Mouse (Mus musculus) stomach, postnatal 0 days (tissue): Measurements from ENCODE around the gene E2f4. TPM values are rescaled to one million over a fixed set of nuclear protein-coding genes. Genes with fewer than 3 reads are reported as not detected.

Experiments
- ATAC-seq: fragments of 200-750 bp; cut with Nextera tagmentation; 2 replicates; pipeline ENCODE4 v1.8.0; 2017; ENCODE audit not compliant: low FRiP score, low TSS enrichment
- DNase-seq: peaks from one replicate; pipeline ENCODE4 v3.0.0-alpha.2; 2016; ENCODE audit warnings: low spot score
- H3K27ac ChIP-seq: fragments of 300-500 bp; sonication (generic); replicated peaks from 2 replicates; pipeline ENCODE4 v1.5.1; 2014; ENCODE audit warnings: mild to moderate bottlenecking, control low read depth
- H3K27me3 ChIP-seq: fragments of 300-500 bp; sonication (generic); 2 replicates; pipeline ENCODE4 v1.6.1; 2014; ENCODE audit warnings: low read length; ENCODE audit not compliant: control insufficient read depth, insufficient read depth
- H3K36me3 ChIP-seq: fragments of 300-500 bp; sonication (generic); 2 replicates; pipeline ENCODE4 v1.6.1; 2014; ENCODE audit warnings: low read length, mixed read lengths; ENCODE audit not compliant: control insufficient read depth, insufficient read depth
- H3K4me1 ChIP-seq: fragments of 300-500 bp; sonication (generic); replicated peaks from 2 replicates; pipeline ENCODE4 v1.6.1; 2014; ENCODE audit warnings: antibody characterized with exemption; ENCODE audit not compliant: control insufficient read depth, insufficient read depth
- H3K4me2 ChIP-seq: fragments of 300-500 bp; sonication (generic); replicated peaks from 2 replicates; pipeline ENCODE4 v1.6.1; 2014; ENCODE audit warnings: low read depth, mild to moderate bottlenecking, control low read depth, moderate library complexity
- H3K4me3 ChIP-seq: fragments of 300-500 bp; sonication (generic); 2 replicates; pipeline ENCODE4 v1.5.1; 2014; ENCODE audit warnings: low read depth, low read length, control low read depth
- H3K9ac ChIP-seq: fragments of 300-500 bp; sonication (generic); 2 replicates; pipeline ENCODE4 v1.6.1; 2014; ENCODE audit warnings: mild to moderate bottlenecking, low read length, control low read depth, mixed read lengths
- H3K9me3 ChIP-seq: fragments of 300-500 bp; sonication (generic); 2 replicates; pipeline ENCODE4 v1.6.1; 2016; ENCODE audit warnings: low read length; ENCODE audit not compliant: control insufficient read depth
- CTCF ChIP-seq: IDR thresholded peaks from 2 replicates; pipeline ENCODE4 v1.5.1; 2016; ENCODE audit warnings: antibody characterized with exemption, low read depth, mild to moderate bottlenecking, moderate library complexity
- EP300 ChIP-seq: optimal IDR thresholded peaks from 2 replicates; pipeline ENCODE3; 2016; ENCODE audit warnings: antibody characterized with exemption
- WGBS: fragments of 180-500 bp; shearing (Covaris S2); extraction: QIAGEN DNeasy Blood & Tissue Kit; methylation state at CpG from one replicate; pipeline ENCODE4 v1.1.7; 2014; 5-methylcytosine and 5-hydroxymethylcytosine counted together
- microRNA counts: library from miRNA; unstranded; fragments of <30 nt; microRNA quantifications from one replicate; lab custom pipeline; 2015
- microRNA-seq: library from miRNA; unstranded; fragments of <30 nt; microRNA quantifications from one replicate; pipeline ENCODE4, GENCODE M21; 2016
- polyA plus RNA-seq: library from polyadenylated mRNA; unstranded; fragments of >200 nt; fragmentation: Nextera tagmentation; extraction: Ambion mirVana; gene quantifications from 2 replicates; pipeline ENCODE4 v1.2.1, GENCODE M21; 2015

The E2f4 gene
- polyA plus RNA-seq, 1 experiment from 2014 or later = 31.0 TPM

GRCm38 (mm10) chr8:105348450-105349095 lies 51.1 kb downstream of the E2f4 start, which contains the start of gene Slc9a5:
Slc9a5 (plus strand) TSS chr8:105348843.
- Histone ChIP-seq H3K4me3 (peak within 1 kb of the TSS; percentile 76), H3K9ac (peak within 1 kb of the TSS; percentile 74), H3K36me3 (no peaks in the 10 kb centered on the region), H3K27me3 (no peaks in the 10 kb centered on the region), H3K27ac (peak within 1 kb of the TSS; percentile 91), H3K9me3 (no peaks in the 10 kb centered on the region), H3K4me2 (peak within 1 kb of the TSS; percentile 94), H3K4me1 (peaks cover 12% of the 10 kb centered on the region; the same call in 1 of the 2 replicates)
- peak; percentile 47 for DNase-seq
- ATAC-seq = no peak
- TF ChIP-seq CTCF (peak; percentile 52), EP300 (no peak)
- under 1% methylated on average over 34 of the region's 34 CpGs for WGBS

DNA sequence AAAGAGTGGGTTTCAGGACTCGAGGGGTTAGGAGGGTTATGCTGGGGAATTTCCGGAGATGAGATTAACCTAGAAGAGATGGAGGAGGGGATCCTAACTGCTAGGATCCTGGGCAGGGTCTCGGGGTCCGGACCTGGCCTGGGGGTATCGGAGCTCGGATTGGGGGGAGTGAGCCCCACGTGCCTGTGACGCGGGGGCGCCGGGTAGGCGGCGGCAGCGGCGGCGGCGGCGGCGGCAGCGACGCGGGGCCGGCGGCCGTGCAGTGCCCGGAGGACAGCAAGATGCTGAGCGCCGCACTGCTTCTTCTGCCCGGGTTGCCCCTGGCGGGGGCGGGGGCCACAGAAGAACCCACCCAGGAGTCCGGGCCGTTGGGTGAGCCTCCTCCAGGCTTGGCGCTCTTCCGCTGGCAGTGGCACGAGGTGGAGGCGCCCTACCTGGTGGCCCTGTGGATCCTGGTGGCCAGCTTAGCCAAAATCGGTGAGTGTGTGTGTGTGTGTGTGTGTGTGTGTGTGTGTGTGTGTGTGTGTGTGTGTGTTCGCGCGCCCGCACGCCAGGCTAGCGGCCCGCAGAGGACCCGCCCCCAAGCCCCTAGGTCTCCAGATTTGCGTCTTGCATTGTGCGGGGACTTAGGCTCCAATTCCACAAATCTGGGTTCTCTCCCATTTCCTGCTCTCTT lies 51.8 kb downstream of the E2f4 start:
- Histone ChIP-seq H3K4me2 (peak overlapping the region; percentile 94), H3K9me3 (no peaks in the 10 kb centered on the region), H3K4me1 (peaks cover 12% of the 10 kb centered on the region; the same call in 1 of the 2 replicates), H3K4me3 (peak overlapping the region; percentile 76), H3K27ac (no peak overlapping the region), H3K9ac (peak overlapping the region; percentile 55), H3K36me3 (no peaks in the 10 kb centered on the region), H3K27me3 (no peaks in the 10 kb centered on the region)
- DNase-seq (no peak), ATAC-seq (no peak)
- WGBS = 2% methylated on average over 33 of the region's 48 CpGs
- no peak for TF ChIP-seq CTCF
- TF ChIP-seq EP300 = no peak

DNA sequence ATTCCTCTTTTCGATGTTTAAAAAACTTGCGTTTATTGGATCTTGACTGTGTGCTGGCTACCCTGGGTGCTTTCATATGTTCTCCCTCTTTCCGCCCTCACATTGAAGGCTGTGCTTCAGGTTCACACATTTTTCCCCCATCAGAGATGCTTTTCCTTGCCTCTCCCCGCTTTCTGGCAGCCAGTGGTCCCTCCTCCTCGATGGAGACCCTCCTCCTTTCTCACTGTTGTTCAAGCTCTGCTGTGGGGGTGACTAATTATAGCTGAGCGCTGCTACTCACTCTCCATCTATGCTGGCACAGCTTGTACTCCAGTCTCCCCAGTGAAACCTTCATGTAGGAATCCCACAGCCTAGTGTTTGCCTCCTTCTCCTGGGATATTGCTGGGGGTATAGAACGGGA lies 52.7 kb downstream of the E2f4 start:
- WGBS = 54% methylated on average over 7 of the region's 7 CpGs
- Histone ChIP-seq H3K4me1 (peaks cover 8% of the 10 kb centered on the region; the same call in 1 of the 2 replicates), H3K27ac (no peak overlapping the region), H3K9ac (no peak overlapping the region), H3K4me2 (no peak overlapping the region), H3K4me3 (no peak overlapping the region), H3K9me3 (no peaks in the 10 kb centered on the region), H3K36me3 (no peaks in the 10 kb centered on the region), H3K27me3 (no peaks in the 10 kb centered on the region)
- TF ChIP-seq EP300 (no peak), CTCF (no peak)
- DNase-seq (no peak), ATAC-seq (no peak)

GRCm38 (mm10) chr8:105353583-105354135 lies 56.2 kb downstream of the E2f4 start:
- no peak for DNase-seq
- Histone ChIP-seq H3K9ac (no peak overlapping the region), H3K27me3 (no peaks in the 10 kb centered on the region), H3K9me3 (no peaks in the 10 kb centered on the region), H3K27ac (no peak overlapping the region), H3K4me3 (no peak overlapping the region), H3K4me2 (no peak overlapping the region), H3K4me1 (no peaks in the 10 kb centered on the region; the same call in 1 of the 2 replicates), H3K36me3 (no peaks in the 10 kb centered on the region)
- no peak for ATAC-seq
- WGBS = 81% methylated on average over 8 of the region's 8 CpGs
- no peak for TF ChIP-seq EP300

- Histone ChIP-seq H3K36me3 (no peaks in the 10 kb centered on the region), H3K4me3 (no peak overlapping the region), H3K4me1 (no peaks in the 10 kb centered on the region; the same call in 1 of the 2 replicates), H3K27ac (no peak overlapping the region), H3K27me3 (no peaks in the 10 kb centered on the region), H3K9ac (no peak overlapping the region), H3K9me3 (no peaks in the 10 kb centered on the region), H3K4me2 (no peak overlapping the region)
- DNase-seq (no peak), ATAC-seq (no peak)
- 96% methylated on average over 4 of the region's 4 CpGs for WGBS
- TF ChIP-seq CTCF = no peak
- no peak for TF ChIP-seq EP300
These were observed 57.1 kb downstream of the E2f4 start for GRCm38 (mm10) chr8:105354549-105354948.

MicroRNAs encoded within 50 kb of the gene (microRNA counts, 519-probe panel; counts per million panel counts)
- 1,498 counts per million, percentile 1 among the panel's probes with 10 or more counts for microRNA mmu-miR-328 (lab: Ali Mortazavi, UCI)

Small RNAs within 50 kb of the gene (microRNA-seq; reads per million reads assigned to microRNA genes)
- not detected for gene Gm27320
- 232 reads per million, percentile 56 among the genes with 10 or more reads in this experiment for gene Mir328

Other genes starting within 250 kb of the E2f4 start
- 0.96 and 1.3 TPM in 2 replicates for gene Ces3a, start 249.1 kb upstream of the E2f4 start, polyA plus RNA-seq
- gene Ces3b, start 213.9 kb upstream of the E2f4 start, polyA plus RNA-seq = not detected in 2 replicates
- gene Ces4a, start 165.9 kb upstream of the E2f4 start, polyA plus RNA-seq = not detected in 2 replicates
- gene Cbfb, start 127.0 kb upstream of the E2f4 start, polyA plus RNA-seq = 31.4 and 33.5 TPM in 2 replicates
- gene D230025D16Rik, start 72.5 kb upstream of the E2f4 start, polyA plus RNA-seq = 19.1 and 21.5 TPM in 2 replicates
- 14.7 and 15.4 TPM in 2 replicates for gene B3gnt9, start 42.5 kb upstream of the E2f4 start, polyA plus RNA-seq
- gene Tradd, start 33.1 kb upstream of the E2f4 start, polyA plus RNA-seq = 28.6 and 30.5 TPM in 2 replicates
- gene Fbxl8, start 33.0 kb upstream of the E2f4 start, polyA plus RNA-seq = 3.5 and 3.7 TPM in 2 replicates
- 0.23 and 0.34 TPM in 2 replicates for gene Hsf4, start 27.9 kb upstream of the E2f4 start, polyA plus RNA-seq
- 1.2 and 1.4 TPM in 2 replicates for gene Nol3, start 21.5 kb upstream of the E2f4 start, polyA plus RNA-seq
- 1.9 and 3.0 TPM in 2 replicates for gene 4931428F04Rik, start 7.8 kb upstream of the E2f4 start, polyA plus RNA-seq
- gene Exoc3l, start 1.6 kb upstream of the E2f4 start, polyA plus RNA-seq = 3.4 and 3.7 TPM in 2 replicates
- gene Elmo3, start 7.9 kb downstream of the E2f4 start, polyA plus RNA-seq = 17.1 and 19.9 TPM in 2 replicates
- 2.7 and 2.8 TPM in 2 replicates for gene Lrrc29, start 28.6 kb downstream of the E2f4 start, polyA plus RNA-seq
- gene Tmem208, start 28.7 kb downstream of the E2f4 start, polyA plus RNA-seq = 105 and 111 TPM in 2 replicates
- gene Fhod1, start 50.3 kb downstream of the E2f4 start, polyA plus RNA-seq = 0.63 and 0.93 TPM in 2 replicates
- gene Slc9a5, start 51.2 kb downstream of the E2f4 start, polyA plus RNA-seq = 0.29 and 0.40 TPM in 2 replicates
- 0.05 and 0.10 TPM in 2 replicates for gene Plekhg4, start 75.6 kb downstream of the E2f4 start, polyA plus RNA-seq
- gene Kctd19, start 115.8 kb downstream of the E2f4 start, polyA plus RNA-seq = not detected in 2 replicates
- 0.08 and 0.19 TPM in 2 replicates for gene Lrrc36, start 115.9 kb downstream of the E2f4 start, polyA plus RNA-seq
- 89.9 and 99.8 TPM in 2 replicates for gene Tppp3, start 173.9 kb downstream of the E2f4 start, polyA plus RNA-seq
- 15.6 and 17.2 TPM in 2 replicates for gene Zdhhc1, start 199.2 kb downstream of the E2f4 start, polyA plus RNA-seq
- 2.5 and 2.8 TPM in 2 replicates for gene Hsd11b2, start 221.1 kb downstream of the E2f4 start, polyA plus RNA-seq